In genomic region chr7:46935847-46936246, GRCm38 (mm10) we compare ENCODE assay signal across 8 mouse cellular contexts. TPM values are rescaled to one million over a fixed set of nuclear protein-coding genes. Genes with fewer than 3 reads are reported as not detected.
DNase-seq lines count a peak whose midpoint lies in the region; ATAC-seq and TF ChIP-seq lines count a peak whose summit lies in the region.
"Had no signal": no experiment of that assay in that cellular context is flagged by ENCODE, and none has a peak within 500 bp of the region (broad histone marks: within the 10 kb centered on the region; RNA-seq: fewer than 3 reads in every experiment).

No protein-coding gene starts in this region.

- in situ Hi-C loops in Patski (cut with MboI; ENCODE audit: low pct_unique_long_range_greater_than_20kb), result no loop called here

- WGBS in hindbrain, embryonic 10.5 days, result 71% methylated on average over 4 of the region's 4 CpGs
- 48% methylated on average over 4 of the region's 4 CpGs for WGBS in hindbrain, embryonic 13.5 days
- 40% methylated on average over 4 of the region's 4 CpGs for WGBS in kidney, postnatal 0 days

- peak; percentile 13 for DNase-seq in hindbrain, embryonic 10.5 days (ENCODE audit: low spot score)
- peak; percentile 49 for DNase-seq in CD4-positive helper T cell, adult 2 months (ENCODE audit: low read depth, low spot score)
- DNase-seq in Patski (ENCODE audit: low read depth, low spot score), result no peak
- DNase-seq in kidney, postnatal 0 days (ENCODE audit: low spot score), result peak; percentile 45
- peak; percentile 50 for DNase-seq in retina, postnatal 1 day
- DNase-seq in gastrocnemius, postnatal 10 days, result no peak
- DNase-seq: liver, embryonic 13.5 days had no signal

- POLR2A ChIA-PET in Patski (lab: Charles Lee), result no interaction called here

- H3K9me3 ChIP-seq in hindbrain, embryonic 10.5 days, result no peaks in the 10 kb centered on the region
- no peaks in the 10 kb centered on the region for H3K9me3 ChIP-seq in hindbrain, embryonic 13.5 days
- no peaks in the 10 kb centered on the region for H3K9me3 ChIP-seq in kidney, postnatal 0 days (replicated peaks; ENCODE audit: low read length)
- H3K9me3 ChIP-seq: liver, embryonic 13.5 days had no signal

- no peak overlapping the region for H3K9ac ChIP-seq in hindbrain, embryonic 13.5 days
- no peak overlapping the region for H3K9ac ChIP-seq in kidney, postnatal 0 days (ENCODE audit: low read depth, low read length)
- H3K9ac ChIP-seq: liver, embryonic 13.5 days had no signal

- peak; percentile 57 for TF ChIP-seq CTCF in Patski (IDR thresholded peaks at IDR 0.05)
- peak; percentile 68 for TF ChIP-seq CTCF in kidney, postnatal 0 days (IDR thresholded peaks at IDR 0.05; ENCODE audit: low read depth)

- no peak for ATAC-seq in hindbrain, embryonic 13.5 days (ENCODE audit: low FRiP score)
- ATAC-seq in Patski, result no peak
- ATAC-seq in kidney, postnatal 0 days (replicated peaks; ENCODE audit: low FRiP score, low read depth), result peak; percentile 61; the same call in 1 of the 2 replicates

- H3K4me2 ChIP-seq in hindbrain, embryonic 13.5 days, result no peak overlapping the region
- H3K4me2 ChIP-seq in kidney, postnatal 0 days (ENCODE audit: low read length), result no peak overlapping the region
- H3K4me2 ChIP-seq: liver, embryonic 13.5 days had no signal

- H3K4me1 ChIP-seq in hindbrain, embryonic 10.5 days (replicated peaks), result no peaks in the 10 kb centered on the region
- no peaks in the 10 kb centered on the region for H3K4me1 ChIP-seq in hindbrain, embryonic 13.5 days (replicated peaks)
- no peaks in the 10 kb centered on the region for H3K4me1 ChIP-seq in kidney, postnatal 0 days (replicated peaks; ENCODE audit: insufficient read depth, low read length)
- H3K4me1 ChIP-seq: liver, embryonic 13.5 days had no signal

- CTCF ChIA-PET in Patski (lab: Charles Lee), result interaction anchor here (0.8 to 1.5 kb wide), 2 partner anchors 9 to 12 kb away, joined by 3 to 4 read pairs; no protein-coding TSS in a partner anchor

- H3K36me3 ChIP-seq in hindbrain, embryonic 10.5 days, result peaks cover 81% of the 10 kb centered on the region
- H3K36me3 ChIP-seq in hindbrain, embryonic 13.5 days, result peaks cover 62% of the 10 kb centered on the region
- peaks cover 35% of the 10 kb centered on the region for H3K36me3 ChIP-seq in kidney, postnatal 0 days (ENCODE audit: insufficient read depth, low read length)

- H3K4me3 ChIP-seq in hindbrain, embryonic 10.5 days, result no peak overlapping the region
- H3K4me3 ChIP-seq in hindbrain, embryonic 13.5 days, result no peak overlapping the region
- no peak overlapping the region for H3K4me3 ChIP-seq in kidney, postnatal 0 days (replicated peaks; ENCODE audit: low read depth, low read length)
- H3K4me3 ChIP-seq: liver, embryonic 13.5 days had no signal

- H3K27me3 ChIP-seq in hindbrain, embryonic 10.5 days (ENCODE audit: insufficient read depth, poor library complexity, severe bottlenecking), result no peaks in the 10 kb centered on the region
- no peaks in the 10 kb centered on the region for H3K27me3 ChIP-seq in hindbrain, embryonic 13.5 days
- H3K27me3 ChIP-seq in Patski, result no peaks in the 10 kb centered on the region
- H3K27me3 ChIP-seq in kidney, postnatal 0 days (ENCODE audit: insufficient read depth, low read length), result no peaks in the 10 kb centered on the region
- H3K27me3 ChIP-seq: liver, embryonic 13.5 days had no signal

- H3K27ac ChIP-seq in hindbrain, embryonic 10.5 days, result no peak overlapping the region
- no peak overlapping the region for H3K27ac ChIP-seq in hindbrain, embryonic 13.5 days
- H3K27ac ChIP-seq in kidney, postnatal 0 days, result no peak overlapping the region
- H3K27ac ChIP-seq: liver, embryonic 13.5 days had no signal

RNA-seq across cellular contexts. Expression of gene Tsg101, which starts 16.1 kb away (rescaled TPM):
- polyA plus RNA-seq in hindbrain, embryonic 10.5 days (2016; fragmentation: Nextera tagmentation; extraction: Ambion mirVana), result 262 and 315 TPM in 2 replicates
- polyA plus RNA-seq in hindbrain, embryonic 13.5 days (2015; fragmentation: Nextera tagmentation; extraction: Ambion mirVana), result 397 and 415 TPM in 2 replicates
- polyA plus RNA-seq in Patski (2021), result 139 TPM
- 169 and 171 TPM in 2 replicates for polyA plus RNA-seq in kidney, postnatal 0 days (2015; fragmentation: Nextera tagmentation; extraction: Ambion mirVana)
- total RNA-seq in gastrocnemius, postnatal 10 days (2021), result 10 to 100 TPM; 50.2 to 57.1 TPM

RNA-seq across cellular contexts. Expression of gene Uevld, which starts 22.5 kb away (rescaled TPM):
- polyA plus RNA-seq in hindbrain, embryonic 10.5 days (2016; fragmentation: Nextera tagmentation; extraction: Ambion mirVana), result 9.9 and 12.3 TPM in 2 replicates
- polyA plus RNA-seq in hindbrain, embryonic 13.5 days (2015; fragmentation: Nextera tagmentation; extraction: Ambion mirVana), result 5.0 and 5.9 TPM in 2 replicates
- polyA plus RNA-seq in Patski (2021), result 14.3 TPM
- 7.2 and 8.0 TPM in 2 replicates for polyA plus RNA-seq in kidney, postnatal 0 days (2015; fragmentation: Nextera tagmentation; extraction: Ambion mirVana)
- 10 to 100 TPM; 11.5 to 14.9 TPM for total RNA-seq in gastrocnemius, postnatal 10 days (2021)

RNA-seq across cellular contexts. Expression of gene Gm9999, which starts 47.5 kb away (rescaled TPM):
- polyA plus RNA-seq in hindbrain, embryonic 10.5 days (2016; fragmentation: Nextera tagmentation; extraction: Ambion mirVana), result not detected in 2 replicates
- polyA plus RNA-seq in hindbrain, embryonic 13.5 days (2015; fragmentation: Nextera tagmentation; extraction: Ambion mirVana), result not detected in 2 replicates
- polyA plus RNA-seq in Patski (2021), result not detected
- polyA plus RNA-seq in kidney, postnatal 0 days (2015; fragmentation: Nextera tagmentation; extraction: Ambion mirVana), result not detected in 2 replicates
- total RNA-seq in gastrocnemius, postnatal 10 days (2021), result not detected
- polyA plus RNA-seq: liver, embryonic 13.5 days had no signal

Comparison
In these comparisons a context has a peak if more than half of its experiments do, and no peak if none do; other contexts are left out.
1. DNase-seq: peak in hindbrain, embryonic 10.5 days (single experiment), CD4-positive helper T cell, adult 2 months (single experiment), kidney, postnatal 0 days (single experiment) and retina, postnatal 1 day (single experiment); none in Patski (single experiment) and gastrocnemius, postnatal 10 days (single experiment).